Mouse (Mus musculus) left cerebral cortex, postnatal 25 days (tissue): ENCODE results near the gene Nr2e1. TPM values are rescaled to one million over a fixed set of nuclear protein-coding genes. Genes with fewer than 3 reads are reported as not detected.

Source experiments
- DNase-seq, 2 experiments: peaks; one replicate each; pipeline ENCODE4 v3.0.0; 2022; ENCODE audit warnings: low spot score in 2 of 2, mixed read lengths in 1 of 2
- intact Hi-C: fragments of 180-260 bp; cut with DNase I; formaldehyde crosslinking; loops from one replicate; pipeline ENCODE4 v1.15.1; 2025
- total RNA-seq, 2 experiments: library from RNA; stranded (reverse); gene quantifications; 2 replicates each; pipeline ENCODE4 v1.2.3; 2021

The Nr2e1 gene
- total RNA-seq, 2 experiments from 2014 or later: 13.1 to 13.8 TPM

- DNase-seq: no peak
- intact Hi-C loops: loop anchor here (1.0 kb wide), 1 partner anchor 43 kb away; no protein-coding TSS in a partner anchor
Observed at GRCm38 (mm10) chr10:42590261-42591184, 7.1 kb upstream of the Nr2e1 start.

GRCm38 (mm10) chr10:42589505-42589904 lies 6.1 kb upstream of the Nr2e1 start:
- no peak for DNase-seq
- intact Hi-C loops: no loop called here

GRCm38 (mm10) chr10:42587961-42588750 lies 4.7 kb upstream of the Nr2e1 start:
- no peak for DNase-seq
- intact Hi-C loops: no loop called here

GRCm38 (mm10) chr10:42585596-42586305 lies 2.3 kb upstream of the Nr2e1 start:
- intact Hi-C loops: no loop called here
- DNase-seq: peak; percentile 7 to 32

- no peak for DNase-seq
- intact Hi-C loops: no loop called here
Observed at GRCm38 (mm10) chr10:42585156-42585555, 1.7 kb upstream of the Nr2e1 start.

GRCm38 (mm10) chr10:42584436-42584983 lies 1.1 kb upstream of the Nr2e1 start:
- intact Hi-C loops: loop anchor here (5.0 kb wide), 1 partner anchor 48 kb away; no protein-coding TSS in a partner anchor
- DNase-seq: no peak

- intact Hi-C loops: loop anchor here (5.0 kb wide), 1 partner anchor 48 kb away; no protein-coding TSS in a partner anchor
- DNase-seq: peak in 1 of 2 experiments; percentile 16
Observed at GRCm38 (mm10) chr10:42583902-42584435, 537 bp upstream of the Nr2e1 start.

GRCm38 (mm10) chr10:42582566-42583110 lies 794 bp downstream of the Nr2e1 start:
- DNase-seq: peak in 1 of 2 experiments; percentile 32
- intact Hi-C loops: loop anchor here (5.0 kb wide), 1 partner anchor 50 kb away; no protein-coding TSS in a partner anchor

GRCm38 (mm10) chr10:42581694-42582565 lies 1.5 kb downstream of the Nr2e1 start:
- intact Hi-C loops: loop anchor here (5.0 kb wide), 1 partner anchor 50 kb away; no protein-coding TSS in a partner anchor
- peak in 1 of 2 experiments; percentile 28 for DNase-seq

GRCm38 (mm10) chr10:42580951-42581277 lies 2.5 kb downstream of the Nr2e1 start:
- DNase-seq: no peak
- intact Hi-C loops: loop anchor here (1.0 to 5.0 kb wide), 2 partner anchors 51 to 79 kb away; partner anchors contain the start of gene Snx3

GRCm38 (mm10) chr10:42580131-42580950 lies 3.1 kb downstream of the Nr2e1 start:
- intact Hi-C loops: loop anchor here (1.0 to 5.0 kb wide), 2 partner anchors 52 to 78 kb away; partner anchors contain the start of gene Snx3
- no peak for DNase-seq

GRCm38 (mm10) chr10:42579475-42580130 lies 3.8 kb downstream of the Nr2e1 start:
- intact Hi-C loops: loop anchor here (1.0 to 5.0 kb wide), 3 partner anchors 53 to 163 kb away; partner anchors contain the start of gene Snx3

GRCm38 (mm10) chr10:42578698-42579474 lies 4.5 kb downstream of the Nr2e1 start:
- DNase-seq: no peak
- intact Hi-C loops: loop anchor here (2.0 kb wide), 1 partner anchor 162 kb away; no protein-coding TSS in a partner anchor

More at GRCm38 (mm10) chr10:42579475-42580130, 3.8 kb downstream of the Nr2e1 start:
- DNase-seq: peak in 1 of 2 experiments; percentile 10

- intact Hi-C loops: loop anchor here (2.0 kb wide), 1 partner anchor 161 kb away; no protein-coding TSS in a partner anchor
- DNase-seq: no peak
Observed at GRCm38 (mm10) chr10:42578281-42578675, 5.2 kb downstream of the Nr2e1 start.
